Mouse (Mus musculus): ENCODE results near the gene Tmem208.

GRCm38 (mm10) chr8:105356681-105357080 lies 30.5 kb downstream of the Tmem208 start:
- TF ChIP-seq POLR2A (IDR thresholded peaks at IDR 0.05; ENCODE audit: low read depth, low read length) (no peak), CTCF (IDR thresholded peaks at IDR 0.05; ENCODE audit: extremely low read depth, insufficient read length, insufficient replicate concordance, low read depth, low read length) (no peak)

Data from small intestine, adult 2 months (tissue).